In the genomic region with DNA sequence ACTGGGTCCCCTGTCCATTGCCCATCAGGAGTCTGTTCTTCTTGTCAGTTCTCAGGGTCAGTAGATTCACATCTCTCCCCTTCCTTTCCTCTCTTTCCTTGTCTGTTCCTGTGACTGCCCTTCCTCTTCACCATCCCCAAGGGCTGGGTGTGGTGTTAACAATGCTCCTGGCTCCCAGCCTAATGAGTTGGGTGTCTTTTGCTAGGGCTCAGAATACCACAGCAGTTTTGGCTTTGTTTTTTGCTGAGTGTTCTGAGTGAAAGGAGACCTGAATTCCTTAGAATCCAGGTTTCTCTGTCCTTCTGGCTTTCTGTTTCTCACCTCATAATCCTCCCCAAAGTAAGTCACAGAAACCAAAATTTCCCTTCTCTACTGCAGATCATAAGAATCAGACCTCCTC, we compare ENCODE assay signal across 27 mouse cellular contexts. TPM values are rescaled to one million over a fixed set of nuclear protein-coding genes. Genes with fewer than 3 reads are reported as not detected.
DNase-seq lines count a peak whose midpoint lies in the region; ATAC-seq and TF ChIP-seq lines count a peak whose summit lies in the region.
"Had no signal": no experiment of that assay in that cellular context is flagged by ENCODE, and none has a peak within 500 bp of the region (broad histone marks: within the 10 kb centered on the region; RNA-seq: fewer than 3 reads in every experiment).

No protein-coding gene starts in this region.

- H3K9ac ChIP-seq in heart, embryonic 15.5 days, result no peak overlapping the region
- H3K9ac ChIP-seq in stomach, embryonic 16.5 days (ENCODE audit: low read length), result no peak overlapping the region
- H3K9ac ChIP-seq: forebrain, postnatal 0 days; hindbrain, embryonic 13.5 days; liver, embryonic 13.5 days; midbrain, embryonic 13.5 days; neural tube, embryonic 13.5 days had no signal

- no peak overlapping the region for H3K4me3 ChIP-seq in heart, embryonic 15.5 days
- H3K4me3 ChIP-seq in heart, embryonic 10.5 days, result no peak overlapping the region
- H3K4me3 ChIP-seq in lung, adult 2 months (replicated peaks; ENCODE audit: extremely low read depth, low read depth, low read length), result no peak overlapping the region
- no peak overlapping the region for H3K4me3 ChIP-seq in stomach, embryonic 16.5 days (replicated peaks; ENCODE audit: low read length)
- H3K4me3 ChIP-seq: erythroblast, embryonic 14.5 days; hindbrain, embryonic 13.5 days; liver, embryonic 13.5 days; midbrain, embryonic 13.5 days; neural tube, embryonic 13.5 days had no signal

- no peaks in the 10 kb centered on the region for H3K36me3 ChIP-seq in heart, embryonic 15.5 days
- H3K36me3 ChIP-seq in heart, embryonic 10.5 days, result no peaks in the 10 kb centered on the region
- H3K36me3 ChIP-seq in stomach, embryonic 16.5 days (ENCODE audit: control insufficient read depth, insufficient read depth, low read length), result no peaks in the 10 kb centered on the region
- H3K36me3 ChIP-seq: hindbrain, embryonic 13.5 days; liver, embryonic 13.5 days; midbrain, embryonic 13.5 days; neural tube, embryonic 13.5 days had no signal

- TF ChIP-seq POLR2A in lung, adult 2 months (IDR thresholded peaks at IDR 0.05; ENCODE audit: borderline replicate concordance, extremely low read depth, low read depth, low read length), result no peak

- no peak for ATAC-seq in heart, embryonic 15.5 days (replicated peaks; ENCODE audit: insufficient number of reproducible peaks, insufficient read depth, low FRiP score, low read depth)
- no peak for ATAC-seq in stomach, embryonic 16.5 days (ENCODE audit: insufficient read depth, low FRiP score)
- ATAC-seq: forebrain, postnatal 0 days; midbrain, embryonic 13.5 days; Patski had no signal

- H3K9me3 ChIP-seq in heart, embryonic 15.5 days (replicated peaks), result no peaks in the 10 kb centered on the region
- no peaks in the 10 kb centered on the region for H3K9me3 ChIP-seq in heart, embryonic 10.5 days
- H3K9me3 ChIP-seq in stomach, embryonic 16.5 days (replicated peaks; ENCODE audit: control insufficient read depth, low read length), result no peaks in the 10 kb centered on the region
- H3K9me3 ChIP-seq: hindbrain, embryonic 13.5 days; liver, embryonic 13.5 days; midbrain, embryonic 13.5 days; neural tube, embryonic 13.5 days had no signal

- H3K4me2 ChIP-seq in heart, embryonic 15.5 days, result no peak overlapping the region
- no peak overlapping the region for H3K4me2 ChIP-seq in stomach, embryonic 16.5 days (ENCODE audit: low read depth, low read length)
- H3K4me2 ChIP-seq: hindbrain, embryonic 13.5 days; liver, embryonic 13.5 days; midbrain, embryonic 13.5 days; neural tube, embryonic 13.5 days had no signal

- H3K27me3 ChIP-seq in heart, embryonic 15.5 days, result no peaks in the 10 kb centered on the region
- no peaks in the 10 kb centered on the region for H3K27me3 ChIP-seq in heart, embryonic 10.5 days (ENCODE audit: insufficient read depth, poor library complexity, severe bottlenecking)
- H3K27me3 ChIP-seq in stomach, embryonic 16.5 days (ENCODE audit: control insufficient read depth, insufficient read depth, low read length), result no peaks in the 10 kb centered on the region
- H3K27me3 ChIP-seq: CH12.LX; hindbrain, embryonic 13.5 days; liver, embryonic 13.5 days; midbrain, embryonic 13.5 days; neural tube, embryonic 13.5 days; Patski had no signal

- TF ChIP-seq CTCF in lung, adult 2 months (IDR thresholded peaks at IDR 0.05; ENCODE audit: insufficient read depth, low read length), result no peak

- H3K27ac ChIP-seq in heart, embryonic 15.5 days, result peak overlapping the region; percentile 24; the same call in 1 of the 2 replicates
- no peak overlapping the region; the same call in 1 of the 2 replicates for H3K27ac ChIP-seq in heart, embryonic 10.5 days
- H3K27ac ChIP-seq in stomach, embryonic 16.5 days (ENCODE audit: low read length), result peak overlapping the region; percentile 29; the same call in 1 of the 2 replicates
- H3K27ac ChIP-seq: hindbrain, embryonic 13.5 days; liver, embryonic 13.5 days; macrophage; midbrain, embryonic 13.5 days; neural tube, embryonic 13.5 days had no signal

- H3K4me1 ChIP-seq in heart, embryonic 15.5 days (replicated peaks), result peaks cover 31% of the 10 kb centered on the region
- H3K4me1 ChIP-seq in heart, embryonic 10.5 days, result peaks cover 30% of the 10 kb centered on the region
- no peaks in the 10 kb centered on the region for H3K4me1 ChIP-seq in lung, adult 2 months (ENCODE audit: control insufficient read depth, insufficient read depth, low read length)
- H3K4me1 ChIP-seq in stomach, embryonic 16.5 days (ENCODE audit: control insufficient read depth, insufficient read depth, low read length), result 0 out of 2 replicates have a peak, but pooled peaks cover 5% of the 10 kb centered on the region
- H3K4me1 ChIP-seq: hindbrain, embryonic 13.5 days; liver, embryonic 13.5 days; midbrain, embryonic 13.5 days; neural tube, embryonic 13.5 days had no signal

- DNase-seq in heart, embryonic 10.5 days (ENCODE audit: low spot score), result no peak
- peak; percentile 31 for DNase-seq in lung, postnatal 10 days
- DNase-seq in lung, adult 2 months, result no peak
- peak; percentile 19 for DNase-seq in NIH3T3 (ENCODE audit: low read depth)
- DNase-seq in cerebellum, postnatal 10 days, result no peak
- DNase-seq: adrenal gland, postnatal 14 days; cerebellum, adult 11-12 months; cerebellum, postnatal 14 days; forebrain, postnatal 0 days; gastrocnemius, postnatal 10 days; heart, postnatal 14 days; kidney, adult 11 months; kidney, postnatal 25 days; left cerebral cortex, postnatal 4 days; liver, embryonic 13.5 days; lung, adult 18-20 months; right cerebral cortex, postnatal 4 days; thymus, postnatal 4 days had no signal

RNA-seq across cellular contexts. Expression of a gene that starts 5.4 kb away (rescaled TPM):
- polyA plus RNA-seq in heart, embryonic 15.5 days (2015; fragmentation: Nextera tagmentation; extraction: Ambion mirVana), result 298 and 363 TPM in 2 replicates
- polyA plus RNA-seq in heart, embryonic 10.5 days (2016; fragmentation: Nextera tagmentation; extraction: Ambion mirVana), result 112 and 178 TPM in 2 replicates
- 6.1 and 13.9 TPM in 2 replicates for polyA plus RNA-seq in lung, adult 2 months (2012; rRNA removed)
- polyA plus RNA-seq in stomach, embryonic 16.5 days (2015; fragmentation: Nextera tagmentation; extraction: Ambion mirVana), result 91.2 and 98.1 TPM in 2 replicates
- polyA plus RNA-seq: erythroblast, embryonic 14.5 days; macrophage had no signal

Comparison
In these comparisons a context has a peak if more than half of its experiments do, and no peak if none do; other contexts are left out.
1. DNase-seq: peak in lung, postnatal 10 days (single experiment) and NIH3T3 (single experiment); none in heart, embryonic 10.5 days (single experiment), lung, adult 2 months (single experiment) and cerebellum, postnatal 10 days (0 of 2).